Mouse (Mus musculus) neural tube, embryonic 12.5 days (tissue): ENCODE results near the gene Gpr87. TPM values are rescaled to one million over a fixed set of nuclear protein-coding genes. Genes with fewer than 3 reads are reported as not detected.
"Not testable (repeated sequence)": the region's sequence is repeated elsewhere in the genome, so short reads cannot be mapped to it uniquely, and the experiment has no call there.

Experiments used
- ATAC-seq: fragments of 200-750 bp; cut with Nextera tagmentation; 2 replicates; pipeline ENCODE4 v1.8.0; 2017; ENCODE audit warnings: low read depth, mild to moderate bottlenecking, moderate TSS enrichment, moderate library complexity; ENCODE audit not compliant: low FRiP score
- H3K27ac ChIP-seq: fragments of 300-500 bp; sonication (generic); 2 replicates; pipeline ENCODE4 v1.5.1; 2016
- H3K27me3 ChIP-seq: fragments of 300-500 bp; sonication (generic); replicated peaks from 2 replicates; pipeline ENCODE4 v1.6.1; 2016; ENCODE audit warnings: mild to moderate bottlenecking
- H3K36me3 ChIP-seq: fragments of 300-500 bp; sonication (generic); 2 replicates; pipeline ENCODE4 v1.6.1; 2016; ENCODE audit warnings: mild to moderate bottlenecking
- H3K4me1 ChIP-seq: fragments of 300-500 bp; sonication (generic); 2 replicates; pipeline ENCODE4 v1.6.1; 2016
- H3K4me2 ChIP-seq: fragments of 300-500 bp; sonication (generic); replicated peaks from 2 replicates; pipeline ENCODE4 v1.6.1; 2016; ENCODE audit warnings: mild to moderate bottlenecking
- H3K4me3 ChIP-seq: fragments of 300-500 bp; sonication (generic); 2 replicates; pipeline ENCODE4 v1.5.1; 2016
- H3K9ac ChIP-seq: fragments of 300-500 bp; sonication (generic); 2 replicates; pipeline ENCODE4 v1.6.1; 2016; ENCODE audit warnings: mild to moderate bottlenecking
- H3K9me3 ChIP-seq: fragments of 300-500 bp; sonication (generic); 2 replicates; pipeline ENCODE4 v1.6.1; 2016; ENCODE audit warnings: mild to moderate bottlenecking
- WGBS: fragments of 180-500 bp; shearing (Covaris S2); methylation state at CpG from one replicate; pipeline ENCODE4 v1.1.7; 2016; 5-methylcytosine and 5-hydroxymethylcytosine counted together
- polyA plus RNA-seq: library from polyadenylated mRNA; unstranded; fragments of >200 nt; fragmentation: Nextera tagmentation; extraction: Ambion mirVana; gene quantifications from 2 replicates; pipeline ENCODE4 v1.2.1, GENCODE M21; 2016

Gpr87 gene
- polyA plus RNA-seq, 1 experiment from 2014 or later: 0.24 TPM

DNA sequence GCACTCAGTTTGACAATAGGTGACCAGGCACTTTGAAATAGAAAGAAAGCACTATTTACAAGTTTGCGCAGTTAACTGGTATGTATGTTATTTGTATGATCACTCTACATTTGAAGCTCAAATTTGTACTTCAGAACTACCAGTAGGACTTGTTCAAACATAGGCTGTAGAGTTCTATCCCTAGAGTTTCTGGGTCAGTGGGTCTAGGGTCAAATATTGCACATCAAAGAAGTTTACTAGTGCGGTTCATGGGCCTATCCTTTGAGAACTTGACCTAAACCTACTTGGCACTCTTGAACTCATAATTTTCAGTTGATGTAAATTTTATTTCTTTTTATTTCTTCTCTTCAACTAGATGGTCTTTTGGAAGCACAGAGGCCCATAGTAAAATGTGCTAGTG lies 44.3 kb downstream of the Gpr87 start:
- H3K27me3 ChIP-seq: no peaks in the 10 kb centered on the region
- no peak overlapping the region for H3K4me3 ChIP-seq
- no peak overlapping the region for H3K9ac ChIP-seq
- H3K4me1 ChIP-seq: no peaks in the 10 kb centered on the region
- no peak overlapping the region for H3K4me2 ChIP-seq
- 96% methylated on average over 2 of the region's 2 CpGs for WGBS
- no peaks in the 10 kb centered on the region for H3K36me3 ChIP-seq
- no peak overlapping the region for H3K27ac ChIP-seq
- no peak for ATAC-seq
- no peaks in the 10 kb centered on the region for H3K9me3 ChIP-seq

DNA sequence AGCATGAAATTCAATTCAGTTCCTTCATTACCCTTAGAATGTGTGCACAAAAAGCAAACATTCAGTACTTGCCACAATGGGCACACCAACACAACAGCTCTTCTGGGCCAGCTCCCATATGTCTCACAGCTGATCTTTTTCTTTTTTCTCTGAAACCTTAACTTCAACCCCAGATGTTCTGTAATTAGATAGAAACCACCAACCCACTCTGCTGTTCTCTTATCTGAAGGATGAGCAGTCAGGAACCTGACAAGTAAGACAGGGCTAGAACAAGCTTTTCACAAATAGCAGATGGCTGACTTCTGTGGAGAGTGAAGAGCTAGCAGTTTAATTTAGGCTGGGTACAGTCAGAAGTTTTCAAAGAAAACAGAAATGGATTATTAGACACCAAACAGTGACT lies 45.3 kb downstream of the Gpr87 start:
- Histone ChIP-seq H3K27me3 (no peaks in the 10 kb centered on the region), H3K4me1 (no peaks in the 10 kb centered on the region), H3K4me2 (no peak overlapping the region), H3K9me3 (no peaks in the 10 kb centered on the region), H3K27ac (no peak overlapping the region), H3K4me3 (no peak overlapping the region), H3K36me3 (no peaks in the 10 kb centered on the region), H3K9ac (no peak overlapping the region)
- ATAC-seq: no peak

DNA sequence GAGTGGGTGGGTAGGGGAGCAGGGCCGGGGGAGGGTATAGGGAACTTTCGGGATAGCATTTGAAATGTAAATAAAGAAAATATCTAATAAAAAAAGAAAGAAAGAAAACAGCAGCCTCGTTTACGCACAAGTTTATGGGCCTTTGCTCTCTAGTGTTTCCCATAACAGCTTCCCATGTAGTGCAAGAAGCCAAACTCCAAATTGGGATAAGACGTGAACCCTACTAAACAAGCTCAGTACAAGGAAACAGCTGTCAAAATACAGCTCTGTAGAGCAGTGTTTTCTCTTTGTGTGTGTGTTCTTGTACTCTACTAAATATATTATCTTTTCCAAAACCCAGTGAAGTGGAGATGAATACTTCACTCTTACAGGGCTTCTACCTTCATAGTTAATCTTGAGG lies 49.7 kb downstream of the Gpr87 start:
- 74% methylated on average over 5 of the region's 5 CpGs for WGBS

DNA sequence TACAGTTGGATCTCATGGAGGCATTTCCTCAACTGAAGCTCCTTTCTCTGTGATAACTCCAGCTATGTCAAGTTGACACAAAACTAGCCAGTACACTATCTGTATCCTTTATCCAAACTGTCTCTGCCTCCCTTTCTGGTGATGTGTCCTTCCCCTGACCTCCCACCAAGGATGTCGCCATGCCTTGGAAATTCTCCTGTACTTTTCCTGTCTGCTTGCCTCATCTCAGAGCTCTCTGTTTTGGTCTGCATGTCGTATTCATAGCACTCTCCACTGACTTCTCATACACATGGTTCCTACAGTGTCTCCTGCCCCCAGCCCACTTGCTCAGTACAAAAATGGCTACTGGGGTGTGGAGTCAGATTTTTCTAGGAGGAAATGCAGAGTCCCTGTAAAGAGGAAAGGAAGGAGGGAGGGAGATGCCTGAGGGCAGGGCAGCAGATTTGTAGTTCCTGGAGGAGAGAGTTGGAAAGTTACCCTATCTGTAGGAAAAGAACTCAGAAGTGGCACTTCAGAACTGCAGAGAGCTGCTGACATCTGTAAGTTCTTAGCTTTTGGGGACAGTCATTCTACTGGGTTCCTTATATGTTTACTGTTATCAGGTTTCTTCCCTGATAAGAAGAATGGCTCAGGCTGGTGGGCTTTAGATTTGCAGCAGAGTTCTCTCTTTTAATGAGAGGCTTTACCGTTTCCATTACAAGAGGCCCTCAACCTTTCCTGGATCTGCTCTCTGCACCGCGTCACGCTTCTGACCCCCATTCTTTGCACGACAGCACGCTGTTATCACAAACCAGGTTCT lies 53.2 kb downstream of the Gpr87 start:
- WGBS: 89% methylated on average over 8 of the region's 8 CpGs
- Histone ChIP-seq H3K4me1 (no peaks in the 10 kb centered on the region), H3K9ac (no peak overlapping the region), H3K4me2 (no peak overlapping the region), H3K4me3 (no peak overlapping the region), H3K9me3 (no peaks in the 10 kb centered on the region), H3K36me3 (no peaks in the 10 kb centered on the region), H3K27me3 (no peaks in the 10 kb centered on the region), H3K27ac (no peak overlapping the region)
- ATAC-seq: no peak

More for the DNA sequence above, 49.7 kb downstream of the Gpr87 start:
- H3K36me3 ChIP-seq: no peaks in the 10 kb centered on the region
- H3K4me2 ChIP-seq: no peak overlapping the region
- H3K27me3 ChIP-seq: no peaks in the 10 kb centered on the region
- no peak for ATAC-seq
- H3K27ac ChIP-seq: no peak overlapping the region
- no peak overlapping the region for H3K9ac ChIP-seq
- H3K4me1 ChIP-seq: no peaks in the 10 kb centered on the region
- H3K4me3 ChIP-seq: no peak overlapping the region
- H3K9me3 ChIP-seq: no peaks in the 10 kb centered on the region

DNA sequence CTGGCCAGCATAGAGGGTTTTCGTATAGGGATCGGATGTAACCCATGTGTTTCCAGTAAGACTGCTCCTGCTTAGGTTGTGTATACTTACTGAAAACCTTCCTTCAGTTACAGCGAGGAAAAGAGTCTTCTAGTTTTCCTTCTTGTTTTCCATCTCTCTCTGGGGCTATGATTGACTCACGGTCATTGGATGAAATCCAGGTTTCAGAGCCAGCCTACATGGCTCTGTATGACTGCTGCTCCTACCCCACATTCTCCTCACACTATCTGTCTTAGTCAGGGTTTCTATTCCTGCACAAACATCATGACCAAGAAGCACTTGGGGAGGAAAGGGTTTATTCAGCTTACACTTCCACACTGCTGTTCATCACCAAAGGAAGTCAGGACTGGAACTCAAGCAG lies 54.0 kb downstream of the Gpr87 start:
- H3K4me3 ChIP-seq, H3K4me2 ChIP-seq, H3K9me3 ChIP-seq, H3K27me3 ChIP-seq, H3K4me1 ChIP-seq, H3K9ac ChIP-seq, ATAC-seq, H3K27ac ChIP-seq, H3K36me3 ChIP-seq: not testable (repeated sequence)
- 86% methylated on average over 4 of the region's 4 CpGs for WGBS

DNA sequence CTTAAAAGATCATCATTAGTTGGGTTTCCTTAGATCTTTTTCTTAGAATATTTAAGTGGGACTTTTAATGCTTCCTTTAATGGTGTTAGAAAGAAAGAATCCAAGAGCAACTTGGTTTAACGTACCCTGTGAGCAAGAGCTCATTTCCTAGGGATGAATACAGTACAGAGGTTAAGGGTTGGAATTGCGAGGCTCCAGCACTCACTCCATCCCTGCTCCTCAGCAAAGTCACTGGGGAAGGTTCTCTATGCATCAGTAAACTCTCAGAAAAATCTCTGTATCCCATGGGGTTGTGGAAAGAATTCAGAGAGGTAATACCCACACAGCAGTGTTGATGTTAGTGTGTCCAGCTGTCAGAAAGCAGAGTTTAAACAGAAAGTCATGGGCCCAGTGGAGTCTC lies 54.8 kb downstream of the Gpr87 start:
- 88% methylated on average over 2 of the region's 2 CpGs for WGBS
- H3K9ac ChIP-seq: no peak overlapping the region
- no peaks in the 10 kb centered on the region for H3K9me3 ChIP-seq
- ATAC-seq: no peak
- no peak overlapping the region for H3K4me3 ChIP-seq
- no peak overlapping the region for H3K27ac ChIP-seq
- no peak overlapping the region for H3K4me2 ChIP-seq
- no peaks in the 10 kb centered on the region for H3K27me3 ChIP-seq
- H3K36me3 ChIP-seq: no peaks in the 10 kb centered on the region
- H3K4me1 ChIP-seq: no peaks in the 10 kb centered on the region

DNA sequence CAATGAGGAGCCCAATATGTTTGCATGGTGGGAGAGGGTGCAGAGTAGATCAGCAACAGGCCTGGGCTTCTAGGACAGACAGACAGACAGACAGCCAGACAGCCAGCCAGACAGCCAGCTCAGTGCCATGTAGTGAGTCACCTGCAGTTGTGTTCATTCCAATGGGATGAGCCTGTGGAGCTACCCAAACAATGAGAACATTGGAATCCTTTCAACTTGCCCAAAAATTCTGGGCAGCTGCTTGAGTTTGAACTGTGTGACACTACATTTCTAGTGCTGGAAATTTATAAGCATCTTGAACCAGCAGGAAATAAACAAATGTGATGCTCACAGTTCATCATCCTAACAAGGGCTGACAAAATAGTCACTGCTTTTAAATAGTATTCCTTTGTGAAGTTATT lies 55.3 kb downstream of the Gpr87 start:
- Histone ChIP-seq H3K9ac (no peak overlapping the region), H3K27me3 (no peaks in the 10 kb centered on the region), H3K9me3 (no peaks in the 10 kb centered on the region), H3K4me2 (no peak overlapping the region), H3K36me3 (no peaks in the 10 kb centered on the region), H3K4me1 (no peaks in the 10 kb centered on the region), H3K27ac (no peak overlapping the region), H3K4me3 (no peak overlapping the region)
- ATAC-seq: no peak

DNA sequence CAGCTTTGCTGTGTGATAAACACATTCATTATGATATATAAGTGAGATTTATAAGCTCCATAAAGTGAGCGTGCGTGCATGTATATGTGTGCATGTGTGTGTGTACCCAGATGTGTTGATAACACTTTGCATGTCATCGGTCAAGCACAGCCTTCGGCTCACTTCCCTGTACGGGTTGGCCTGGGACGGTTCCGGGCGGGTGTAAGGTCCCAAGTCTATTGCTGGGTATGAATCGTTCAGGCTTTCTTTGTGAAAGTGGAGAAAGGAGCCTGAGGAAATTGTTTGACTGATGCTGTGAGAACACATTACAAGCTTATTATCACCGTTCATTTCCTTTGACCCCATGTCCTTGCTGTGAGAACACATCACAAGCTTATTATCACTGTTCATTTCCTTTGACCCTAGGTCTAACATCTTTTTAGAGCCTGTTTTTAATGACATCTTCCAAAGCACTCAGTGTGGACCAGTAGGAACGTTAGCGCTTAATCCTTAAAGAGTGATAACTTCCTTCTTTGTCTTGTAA lies 55.9 kb downstream of the Gpr87 start:
- 67% methylated on average over 12 of the region's 12 CpGs for WGBS
- Histone ChIP-seq H3K36me3 (no peaks in the 10 kb centered on the region), H3K4me1 (no peaks in the 10 kb centered on the region), H3K4me2 (no peak overlapping the region), H3K9me3 (no peaks in the 10 kb centered on the region), H3K9ac (no peak overlapping the region), H3K4me3 (no peak overlapping the region), H3K27ac (no peak overlapping the region), H3K27me3 (no peaks in the 10 kb centered on the region)
- 0 out of 2 replicates have a peak, but pooled peaks have one; percentile 44 for ATAC-seq

DNA sequence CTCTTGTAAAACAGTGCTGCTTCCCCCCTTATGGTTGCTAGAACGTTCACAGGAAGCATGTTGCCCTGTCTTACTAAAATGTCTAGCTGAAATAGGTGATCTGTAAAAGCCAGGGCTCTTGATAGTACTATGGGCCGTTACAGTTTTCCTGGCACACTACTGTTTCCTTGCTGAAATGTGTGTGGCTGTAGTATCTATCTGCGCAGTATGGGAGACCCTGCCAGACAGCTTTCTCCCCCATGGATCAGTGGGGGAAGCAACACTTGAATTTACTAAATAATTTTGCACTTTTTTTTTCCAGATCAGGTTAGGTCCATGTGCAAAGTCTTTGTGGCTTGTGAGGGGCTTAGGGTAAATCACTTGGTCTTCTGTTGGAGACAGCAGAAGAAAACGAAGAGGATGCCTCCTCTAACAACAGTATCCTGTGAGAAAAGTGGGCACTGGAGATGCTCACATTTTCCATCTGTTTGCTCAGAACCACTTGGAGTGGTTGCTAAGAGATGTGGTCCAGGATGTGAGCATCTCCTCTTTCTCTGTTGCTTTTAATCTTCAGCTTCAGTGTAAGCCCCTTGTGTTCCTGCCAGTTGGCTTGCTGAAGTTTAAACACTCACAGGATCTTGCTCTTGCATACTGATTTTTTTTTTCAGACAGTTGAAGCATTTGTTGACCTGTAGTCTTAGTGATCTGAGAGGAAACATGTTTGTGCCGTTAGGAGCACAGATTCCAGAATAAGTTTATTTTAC lies 58.8 kb downstream of the Gpr87 start:
- no peaks in the 10 kb centered on the region for H3K27me3 ChIP-seq
- H3K9ac ChIP-seq: no peak overlapping the region
- no peak overlapping the region for H3K4me3 ChIP-seq
- WGBS: 82% methylated on average over 5 of the region's 5 CpGs
- H3K36me3 ChIP-seq: no peaks in the 10 kb centered on the region
- H3K9me3 ChIP-seq: no peaks in the 10 kb centered on the region
- H3K27ac ChIP-seq: no peak overlapping the region
- no peak overlapping the region for H3K4me2 ChIP-seq
- H3K4me1 ChIP-seq: no peaks in the 10 kb centered on the region
- no peak for ATAC-seq

DNA sequence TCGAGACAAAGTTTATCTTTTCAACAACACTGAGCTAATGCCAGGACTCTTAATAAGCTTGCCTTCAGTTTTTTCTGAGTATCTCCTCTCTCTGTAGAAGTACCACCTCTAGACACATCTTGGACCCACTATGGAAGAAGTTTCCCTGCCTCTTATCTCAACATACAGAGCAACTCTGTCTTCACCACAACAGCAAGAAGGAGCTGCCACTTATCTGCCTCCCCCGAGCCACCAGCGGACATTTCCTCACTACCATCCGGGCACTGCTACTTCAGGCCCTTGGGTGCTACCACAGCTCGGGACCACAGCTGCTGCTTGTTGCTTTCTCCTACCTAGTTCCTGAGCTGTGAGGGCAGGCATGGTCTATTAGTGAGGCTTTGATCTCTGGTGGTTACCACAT lies 61.7 kb downstream of the Gpr87 start:
- H3K27ac ChIP-seq: no peak overlapping the region
- no peak for ATAC-seq
- no peaks in the 10 kb centered on the region for H3K9me3 ChIP-seq
- H3K9ac ChIP-seq: no peak overlapping the region
- no peak overlapping the region for H3K4me3 ChIP-seq
- WGBS: 88% methylated on average over 5 of the region's 5 CpGs
- no peaks in the 10 kb centered on the region for H3K4me1 ChIP-seq
- H3K27me3 ChIP-seq: no peaks in the 10 kb centered on the region
- H3K4me2 ChIP-seq: no peak overlapping the region
- H3K36me3 ChIP-seq: no peaks in the 10 kb centered on the region

DNA sequence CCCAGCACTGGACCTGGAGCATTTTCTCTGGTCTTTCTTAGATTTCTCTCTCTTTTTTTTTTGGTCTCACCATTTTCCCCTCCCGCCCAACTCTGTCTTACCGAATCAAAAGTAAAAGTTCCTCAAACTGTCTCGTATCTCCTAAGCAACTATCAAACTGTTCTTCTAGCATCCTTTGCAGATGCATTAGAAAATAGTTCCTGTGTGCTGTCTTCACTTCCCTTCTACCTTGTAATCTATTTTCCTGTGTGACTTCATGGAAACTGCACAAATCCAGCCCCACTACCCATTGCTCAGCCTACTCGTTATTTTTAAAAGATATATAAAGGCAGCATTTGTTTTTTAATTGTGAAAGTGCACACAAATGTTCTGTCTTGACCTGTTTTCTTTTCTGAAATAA lies 62.9 kb downstream of the Gpr87 start:
- no peak overlapping the region for H3K9ac ChIP-seq
- H3K4me2 ChIP-seq: no peak overlapping the region
- H3K27me3 ChIP-seq: no peaks in the 10 kb centered on the region
- H3K4me3 ChIP-seq: no peak overlapping the region
- no peaks in the 10 kb centered on the region for H3K36me3 ChIP-seq
- H3K4me1 ChIP-seq: no peaks in the 10 kb centered on the region
- no peak overlapping the region for H3K27ac ChIP-seq
- WGBS: 90% methylated on average over 4 of the region's 4 CpGs
- no peaks in the 10 kb centered on the region for H3K9me3 ChIP-seq
- no peak for ATAC-seq

DNA sequence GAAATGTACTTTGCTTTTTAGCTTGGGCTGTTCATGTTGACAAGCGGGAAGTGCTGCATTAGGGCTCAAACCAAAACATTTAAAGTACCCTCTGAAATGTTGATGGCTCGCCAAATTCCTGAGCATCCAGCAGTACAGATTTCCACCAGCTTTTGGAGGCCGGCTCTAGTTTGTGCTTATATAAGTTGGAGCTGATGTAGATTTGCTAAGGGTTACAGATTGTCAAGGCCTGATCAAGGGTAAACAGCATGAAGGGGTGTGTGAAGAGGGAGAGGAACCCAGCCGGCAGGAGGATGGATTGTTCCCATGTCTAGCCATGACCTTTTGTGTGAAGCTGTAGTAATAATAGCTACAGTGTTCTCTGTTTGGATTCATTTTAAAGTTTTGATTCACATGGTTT lies 63.8 kb downstream of the Gpr87 start:
- Histone ChIP-seq H3K36me3 (no peaks in the 10 kb centered on the region), H3K27me3 (no peaks in the 10 kb centered on the region), H3K9me3 (no peaks in the 10 kb centered on the region), H3K4me3 (no peak overlapping the region), H3K4me1 (no peaks in the 10 kb centered on the region), H3K9ac (no peak overlapping the region), H3K27ac (no peak overlapping the region), H3K4me2 (no peak overlapping the region)
- WGBS: 81% methylated on average over 4 of the region's 4 CpGs
- no peak for ATAC-seq

DNA sequence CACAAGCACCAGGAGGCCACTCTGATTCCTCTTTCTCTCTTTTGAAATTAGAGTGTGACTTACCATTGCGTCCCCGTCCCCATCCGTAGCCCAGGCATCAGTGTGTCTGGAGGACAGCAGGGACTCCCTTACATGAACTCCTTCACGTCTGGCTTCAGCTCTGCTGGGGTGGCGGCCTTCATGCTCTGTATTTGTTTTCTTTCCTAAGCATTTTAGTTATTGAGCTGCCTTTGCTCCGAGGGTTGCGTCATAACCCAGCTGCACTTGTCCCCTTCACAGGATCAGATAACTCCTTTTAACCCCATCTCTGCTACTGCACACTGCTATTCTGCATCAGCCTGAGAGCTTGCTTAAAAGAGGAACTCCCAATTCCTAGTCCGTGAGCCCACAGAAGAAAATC lies 64.5 kb downstream of the Gpr87 start:
- Histone ChIP-seq H3K4me3 (no peak overlapping the region), H3K9ac (no peak overlapping the region), H3K4me1 (no peaks in the 10 kb centered on the region), H3K36me3 (no peaks in the 10 kb centered on the region), H3K4me2 (no peak overlapping the region), H3K9me3 (no peaks in the 10 kb centered on the region), H3K27ac (no peak overlapping the region), H3K27me3 (no peaks in the 10 kb centered on the region)
- no peak for ATAC-seq
- 63% methylated on average over 8 of the region's 8 CpGs for WGBS
